Mouse (Mus musculus) liver, embryonic 14.5 days (tissue): Measurements from ENCODE around the gene Tnik. TPM values are rescaled to one million over a fixed set of nuclear protein-coding genes. Genes with fewer than 3 reads are reported as not detected.

ENCODE experiments used
- ATAC-seq: fragments of 200-750 bp; cut with Nextera tagmentation; 2 replicates; pipeline ENCODE4 v1.8.0; 2017; ENCODE audit warnings: moderate number of reproducible peaks, mild to moderate bottlenecking, moderate library complexity; ENCODE audit not compliant: insufficient read depth
- DNase-seq, 3 experiments: peaks; one replicate each; pipeline ENCODE4 v3.0.0-alpha.2; 2012 to 2013; ENCODE audit warnings: low read depth in 3 of 3, low spot score in 3 of 3
- H3K27ac ChIP-seq: fragments of 300-500 bp; sonication (generic); 2 replicates; pipeline ENCODE4 v1.5.1; 2014; ENCODE audit warnings: moderate library complexity, mild to moderate bottlenecking, control low read depth, inconsistent platforms
- H3K27me3 ChIP-seq: fragments of 300-500 bp; sonication (generic); 2 replicates; pipeline ENCODE4 v1.6.1; 2014; ENCODE audit warnings: mild to moderate bottlenecking, low read length, moderate library complexity; ENCODE audit not compliant: control insufficient read depth, insufficient read depth
- H3K36me3 ChIP-seq: fragments of 300-500 bp; sonication (generic); replicated peaks from 2 replicates; pipeline ENCODE4 v1.6.1; 2014; ENCODE audit warnings: low read depth; ENCODE audit not compliant: control insufficient read depth, insufficient read depth
- H3K4me1 ChIP-seq, 2 experiments: fragments of 200-500 bp in 1 of 2; fragments of 300-500 bp in 1 of 2; sonication (generic) in 1 of 2; replicated peaks; 2 replicates each; pipeline ENCODE4 v1.6.1; 2012 to 2014; ENCODE audit warnings: antibody characterized with exemption in 1 of 2, inconsistent platforms in 1 of 2, low read length in 1 of 2; ENCODE audit not compliant: control insufficient read depth in 2 of 2, insufficient read depth in 2 of 2
- H3K4me2 ChIP-seq: fragments of 300-500 bp; sonication (generic); 2 replicates; pipeline ENCODE4 v1.6.1; 2014; ENCODE audit warnings: low read depth, mild to moderate bottlenecking, control low read depth, moderate library complexity
- H3K4me3 ChIP-seq, 2 experiments: fragments of 200-500 bp in 1 of 2; fragments of 300-500 bp in 1 of 2; sonication (generic) in 1 of 2; 2 replicates each; pipeline ENCODE4 v1.5.1; 2012 to 2014; ENCODE audit warnings: low read depth in 2 of 2, low read length in 2 of 2, mild to moderate bottlenecking in 2 of 2, control low read depth in 1 of 2, inconsistent platforms in 1 of 2, moderate library complexity in 1 of 2; ENCODE audit not compliant: insufficient read depth in 1 of 2
- H3K9ac ChIP-seq: fragments of 300-500 bp; sonication (generic); replicated peaks from 2 replicates; pipeline ENCODE4 v1.6.1; 2014; ENCODE audit warnings: mild to moderate bottlenecking, control low read depth, moderate library complexity
- H3K9me3 ChIP-seq: fragments of 300-500 bp; sonication (generic); 2 replicates; pipeline ENCODE4 v1.6.1; 2016; ENCODE audit warnings: low read length, mixed read lengths; ENCODE audit not compliant: control insufficient read depth
- CTCF ChIP-seq: IDR thresholded peaks from 2 replicates; pipeline ENCODE4 v1.5.1; 2016; ENCODE audit warnings: antibody characterized with exemption, low read depth, control low read depth
- EP300 ChIP-seq: IDR thresholded peaks from 2 replicates; pipeline ENCODE4 v1.6.1; 2016; ENCODE audit warnings: antibody characterized with exemption, low read depth
- WGBS: fragments of 180-500 bp; shearing (Covaris S2); extraction: QIAGEN DNeasy Blood & Tissue Kit; methylation state at CpG from one replicate; pipeline ENCODE4 v1.1.7; 2014; ENCODE audit not compliant: insufficient replicate concordance; 5-methylcytosine and 5-hydroxymethylcytosine counted together
- polyA plus RNA-seq, 2 experiments: library from polyadenylated mRNA; depleted of rRNA in 1 of 2; stranded (reverse) in 1 of 2; unstranded in 1 of 2; fragments of >200 nt; fragmentation: Nextera tagmentation in 1 of 2; extraction: Ambion mirVana in 1 of 2; gene quantifications; 2 replicates each; pipeline versions ENCODE4 v1.2.1 to v1.2.3; 2012 to 2014

The Tnik gene
- polyA plus RNA-seq, 2 experiments: 0.89 to 2.0 TPM

DNA sequence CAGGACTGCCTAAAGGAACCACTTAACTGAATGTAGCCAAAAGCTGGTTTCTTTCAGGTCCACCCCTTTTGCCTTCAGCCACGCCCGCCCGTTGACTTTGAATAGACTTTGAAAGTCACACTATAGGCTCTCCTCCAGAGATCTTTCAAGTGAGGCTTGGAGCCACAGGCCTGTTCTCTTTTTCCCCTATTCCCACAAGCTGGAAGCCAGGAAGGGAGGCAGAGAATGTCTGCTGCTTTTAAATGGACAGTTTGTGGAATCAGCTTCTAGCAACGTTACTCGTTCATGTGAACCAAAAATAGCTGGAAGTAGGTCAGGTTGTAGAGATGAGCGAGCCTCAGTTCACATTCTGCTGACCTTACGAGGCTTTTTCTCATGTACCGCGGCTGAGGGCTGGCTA lies 138.3 kb downstream of the Tnik start:
- no peak overlapping the region for H3K27ac ChIP-seq
- 68% methylated on average over 9 of the region's 9 CpGs for WGBS
- ATAC-seq: no peak

DNA sequence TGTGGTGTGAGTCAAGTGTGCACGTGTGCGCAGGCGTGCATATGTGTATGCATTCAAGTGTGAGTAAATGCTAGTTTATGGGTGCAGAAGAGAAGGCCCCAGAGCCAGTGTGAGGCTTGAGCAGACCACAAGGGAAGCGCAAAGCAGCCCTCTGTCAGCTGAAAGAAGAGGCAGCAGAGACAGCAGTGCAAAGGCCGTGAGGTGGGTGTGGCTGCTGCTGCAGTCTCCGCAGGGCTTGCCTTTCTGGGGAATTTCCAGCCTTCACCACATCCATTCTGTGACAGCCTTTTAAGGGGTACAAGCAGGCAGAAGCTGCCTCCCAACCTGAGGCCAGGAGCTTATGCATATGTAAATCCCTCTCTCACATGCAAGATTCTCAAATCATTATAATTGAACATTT lies 139.2 kb downstream of the Tnik start:
- DNase-seq (peak in 1 of 3 experiments; percentile 19), ATAC-seq (no peak)
- 43% methylated on average over 6 of the region's 6 CpGs for WGBS

More for the DNA sequence above, 138.3 kb downstream of the Tnik start:
- DNase-seq: no peak
- Histone ChIP-seq H3K4me1 (peaks cover 16 to 23% of the 10 kb centered on the region in 2 experiments), H3K9ac (no peak overlapping the region), H3K4me2 (no peak overlapping the region), H3K36me3 (no peaks in the 10 kb centered on the region), H3K4me3 (no peak overlapping the region), H3K9me3 (no peaks in the 10 kb centered on the region), H3K27me3 (no peaks in the 10 kb centered on the region)
- TF ChIP-seq CTCF: no peak
- TF ChIP-seq EP300: no peak

DNA sequence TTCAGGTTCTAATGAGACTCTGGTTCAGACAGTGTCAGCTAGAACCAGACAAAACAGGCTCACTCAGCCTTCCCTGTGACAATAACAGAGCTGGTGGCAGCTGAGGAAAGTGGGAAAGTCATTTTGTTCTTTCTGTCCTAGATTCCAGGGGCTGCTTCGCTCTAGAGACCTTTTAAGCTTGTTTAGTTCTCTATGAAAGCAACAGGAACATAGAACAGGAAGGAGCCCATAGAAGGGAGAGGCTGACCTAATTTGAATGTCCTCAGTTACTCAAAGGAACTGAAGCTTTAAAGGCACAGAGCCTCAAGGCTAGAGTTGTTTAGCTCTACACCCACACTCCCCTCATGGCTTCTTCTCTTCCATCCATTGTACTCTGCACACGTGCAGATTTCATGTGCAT lies 142.4 kb downstream of the Tnik start:
- WGBS: 60% methylated on average over 2 of the region's 2 CpGs
- Histone ChIP-seq H3K4me2 (no peak overlapping the region), H3K4me3 (no peak overlapping the region), H3K27ac (no peak overlapping the region), H3K9me3 (no peaks in the 10 kb centered on the region), H3K9ac (no peak overlapping the region), H3K27me3 (no peaks in the 10 kb centered on the region), H3K36me3 (no peaks in the 10 kb centered on the region), H3K4me1 (peaks cover 6 to 19% of the 10 kb centered on the region in 2 experiments)
- no peak for DNase-seq
- TF ChIP-seq CTCF (no peak), EP300 (no peak)
- ATAC-seq: no peak

More for the DNA sequence above, 139.2 kb downstream of the Tnik start:
- H3K4me1 ChIP-seq: peaks cover 16 to 23% of the 10 kb centered on the region in 2 experiments
- H3K9me3 ChIP-seq: no peaks in the 10 kb centered on the region
- no peaks in the 10 kb centered on the region for H3K27me3 ChIP-seq
- H3K4me2 ChIP-seq: no peak overlapping the region
- H3K27ac ChIP-seq: no peak overlapping the region
- H3K9ac ChIP-seq: no peak overlapping the region
- TF ChIP-seq EP300 (no peak), CTCF (no peak)
- no peak overlapping the region for H3K4me3 ChIP-seq
- H3K36me3 ChIP-seq: no peaks in the 10 kb centered on the region

DNA sequence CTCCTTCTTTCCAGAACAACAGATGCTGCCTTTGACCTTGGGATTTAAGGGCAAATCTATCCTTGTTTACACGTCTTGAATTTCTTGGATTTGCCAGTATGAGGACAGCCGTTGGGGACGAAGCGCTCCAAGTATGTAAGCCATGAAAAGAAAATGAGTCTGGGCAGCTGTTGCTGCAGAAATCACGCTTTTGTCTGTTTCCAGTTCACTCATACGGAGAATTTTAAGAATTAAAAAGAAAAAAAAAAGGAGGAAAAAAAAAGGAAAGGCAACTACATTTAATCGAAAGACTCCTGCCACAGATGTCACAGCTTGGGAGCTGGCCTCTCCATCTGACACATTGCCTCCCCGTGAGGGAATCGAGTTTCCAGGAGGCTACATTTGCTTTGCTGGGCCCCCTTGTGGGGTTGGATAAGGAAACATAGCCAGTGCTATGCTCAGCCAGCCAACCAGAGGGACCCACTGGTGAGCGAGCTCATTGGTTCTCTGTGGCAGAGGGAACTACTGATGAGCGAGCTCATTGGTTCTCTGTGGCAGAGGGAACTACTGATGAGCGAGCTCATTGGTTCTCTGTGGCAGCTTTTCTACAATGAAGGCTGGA lies 145.9 kb downstream of the Tnik start:
- Histone ChIP-seq H3K4me1 (peaks cover 0 to 7% of the 10 kb centered on the region in 2 experiments; a peak in 2 of 4 replicates), H3K4me3 (no peak overlapping the region), H3K9ac (no peak overlapping the region), H3K27ac (no peak overlapping the region), H3K27me3 (no peaks in the 10 kb centered on the region), H3K9me3 (no peaks in the 10 kb centered on the region), H3K36me3 (no peaks in the 10 kb centered on the region), H3K4me2 (no peak overlapping the region; the same call in 1 of the 2 replicates)
- 51% methylated on average over 12 of the region's 12 CpGs for WGBS
- peak; percentile 9 to 23 (median 17) for DNase-seq
- peak; percentile 89 for ATAC-seq
- TF ChIP-seq CTCF: no peak
- no peak for TF ChIP-seq EP300

DNA sequence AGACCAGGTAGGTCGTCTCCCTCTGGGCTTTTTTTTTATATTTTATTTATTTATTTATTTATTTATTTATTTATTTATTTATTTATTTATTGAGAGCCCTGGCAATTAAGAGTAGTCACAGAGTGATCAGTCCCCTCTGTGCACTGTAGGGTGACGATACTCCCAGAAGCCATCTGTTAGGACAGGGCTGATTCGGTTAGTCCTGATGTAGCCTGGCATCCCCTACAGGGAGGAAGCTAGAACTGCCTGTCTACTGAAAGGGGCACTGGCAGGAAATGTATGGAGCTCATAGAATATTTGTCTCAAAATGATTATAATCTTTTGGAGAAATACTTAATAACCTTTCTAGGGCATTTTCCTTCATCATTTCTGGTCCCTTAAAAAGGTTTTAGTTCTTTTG lies 147.3 kb downstream of the Tnik start:
- Histone ChIP-seq H3K9ac (no peak overlapping the region), H3K27ac (no peak overlapping the region), H3K4me1 (peaks cover 0 to 7% of the 10 kb centered on the region in 2 experiments; a peak in 2 of 4 replicates), H3K9me3 (no peaks in the 10 kb centered on the region), H3K36me3 (no peaks in the 10 kb centered on the region), H3K4me3 (no peak overlapping the region), H3K27me3 (no peaks in the 10 kb centered on the region), H3K4me2 (no peak overlapping the region)
- TF ChIP-seq EP300 (no peak), CTCF (peak; percentile 41; the same call in 1 of the 2 replicates)
- 69% methylated on average over 3 of the region's 3 CpGs for WGBS
- 0 out of 2 replicates have a peak, but pooled peaks have one; percentile 29 for ATAC-seq
- no peak for DNase-seq
